Mouse (Mus musculus) cerebellum, adult 2 months (tissue): ENCODE results near the gene Irs1. TPM values are rescaled to one million over a fixed set of nuclear protein-coding genes. Genes with fewer than 3 reads are reported as not detected.

ENCODE experiments used
- DNase-seq, 2 experiments: peaks; one replicate each; pipeline ENCODE4 v3.0.0; 2021
- H3K27ac ChIP-seq: fragments of 200-500 bp; 2 replicates; pipeline ENCODE4 v1.5.1; 2012; ENCODE audit warnings: low read length, control low read depth, inconsistent platforms; ENCODE audit not compliant: insufficient read depth
- H3K27me3 ChIP-seq: fragments of 200-500 bp; 2 replicates; pipeline ENCODE4 v1.6.1; 2012; ENCODE audit warnings: inconsistent platforms, mild to moderate bottlenecking, low read length, moderate library complexity; ENCODE audit not compliant: control insufficient read depth, insufficient read depth
- H3K4me1 ChIP-seq: fragments of 200-500 bp; 2 replicates; pipeline ENCODE4 v1.6.1; 2011; ENCODE audit warnings: low read length; ENCODE audit not compliant: control insufficient read depth, insufficient read depth
- H3K4me3 ChIP-seq: fragments of 200-500 bp; replicated peaks from 2 replicates; pipeline ENCODE3; 2011; ENCODE audit warnings: mild to moderate bottlenecking, low read depth, low read length, control low read depth; ENCODE audit not compliant: insufficient read depth
- CTCF ChIP-seq: fragments of 200-500 bp; IDR thresholded peaks from 2 replicates; pipeline ENCODE4 v1.5.1; 2011; ENCODE audit warnings: low read depth, mild to moderate bottlenecking, control low read depth, low read length, moderate library complexity, borderline replicate concordance; ENCODE audit not compliant: insufficient read depth
- POLR2A ChIP-seq: fragments of 200-500 bp; IDR thresholded peaks from 2 replicates; pipeline ENCODE4 v1.6.1; 2011; ENCODE audit warnings: low read length, control low read depth, borderline replicate concordance; ENCODE audit not compliant: insufficient read depth
- WGBS: fragments of 180-500 bp; shearing (Covaris S2); methylation state at CpG from one replicate; pipeline ENCODE4 v1.1.7; 2018; 5-methylcytosine and 5-hydroxymethylcytosine counted together
- polyA plus RNA-seq: library from polyadenylated mRNA; depleted of rRNA; stranded (reverse); fragments of >200 nt; gene quantifications from 2 replicates; pipeline ENCODE4 v1.2.3, GENCODE M21; 2012; rRNA removed

Irs1 gene
- polyA plus RNA-seq, 1 experiment = 10.5 TPM

DNA sequence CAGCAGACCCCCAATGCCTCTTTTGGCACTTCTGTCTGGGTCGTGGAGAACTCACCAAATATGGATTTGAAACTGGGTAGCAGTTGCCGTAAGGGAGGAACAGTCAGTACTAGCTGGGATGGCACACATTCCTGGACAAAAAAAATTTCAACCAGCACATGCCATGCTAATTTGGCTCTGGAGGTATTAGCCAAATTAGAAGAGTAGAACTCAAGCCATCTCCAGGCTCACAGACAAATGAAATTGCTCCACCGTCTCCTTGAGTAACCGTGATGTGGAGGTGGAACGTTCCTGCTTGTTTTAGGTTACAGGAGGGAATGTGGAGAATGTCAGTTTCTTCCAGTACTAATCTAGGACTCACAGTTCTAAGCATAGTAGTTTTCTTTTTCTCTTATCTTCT lies 83.7 kb downstream of the Irs1 start:
- no peak for DNase-seq
- 88% methylated on average over 5 of the region's 5 CpGs for WGBS
- Histone ChIP-seq H3K27me3 (no peaks in the 10 kb centered on the region), H3K4me1 (no peaks in the 10 kb centered on the region), H3K4me3 (no peak overlapping the region), H3K27ac (no peak overlapping the region)
- TF ChIP-seq POLR2A (no peak), CTCF (no peak)

DNA sequence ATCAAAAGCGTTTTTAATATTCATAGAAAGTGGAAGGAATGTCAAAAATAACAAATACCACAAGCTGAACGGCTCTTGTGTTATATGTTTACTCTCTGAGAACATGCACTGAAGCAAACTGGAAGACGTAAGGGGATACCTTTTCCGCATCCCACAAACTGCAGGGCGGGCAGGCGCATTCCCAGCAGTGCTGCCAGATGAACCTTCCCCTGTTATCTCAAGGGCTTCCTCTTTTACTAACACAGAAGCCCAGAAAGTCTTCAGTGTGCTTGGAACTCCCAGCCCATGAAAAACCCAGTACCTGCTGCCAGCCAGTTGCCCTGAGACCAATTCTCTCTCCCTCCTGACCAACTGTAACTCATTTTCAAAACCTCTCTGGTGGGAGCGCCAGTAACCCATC lies 90.6 kb downstream of the Irs1 start:
- no peak overlapping the region for H3K27ac ChIP-seq
- WGBS = 93% methylated on average over 7 of the region's 7 CpGs
- H3K4me1 ChIP-seq = no peaks in the 10 kb centered on the region
- H3K27me3 ChIP-seq = no peaks in the 10 kb centered on the region
- DNase-seq = no peak
- H3K4me3 ChIP-seq = no peak overlapping the region
- no peak for TF ChIP-seq POLR2A
- TF ChIP-seq CTCF = no peak

DNA sequence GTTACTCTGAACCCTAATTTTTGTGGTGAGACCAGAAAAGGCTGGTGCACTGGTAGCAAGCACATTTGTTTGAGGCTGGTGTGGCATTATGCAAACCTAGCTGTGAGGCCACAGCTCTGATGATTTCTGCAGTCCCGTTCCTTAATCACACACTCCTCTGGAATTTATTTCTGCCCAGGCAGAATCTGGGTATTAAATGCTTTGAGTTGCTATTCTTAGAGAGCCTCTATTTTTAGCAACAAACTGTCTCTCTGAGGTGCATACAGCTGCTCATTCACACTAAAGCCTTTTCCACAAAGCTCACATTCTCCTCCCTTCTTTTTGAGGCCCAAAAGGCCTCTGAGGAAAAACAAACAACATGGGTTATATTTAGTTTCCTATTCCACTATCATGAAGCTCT lies 91.3 kb downstream of the Irs1 start:
- Histone ChIP-seq H3K27me3 (no peaks in the 10 kb centered on the region), H3K4me1 (no peaks in the 10 kb centered on the region), H3K27ac (no peak overlapping the region), H3K4me3 (no peak overlapping the region)
- no peak for TF ChIP-seq CTCF
- TF ChIP-seq POLR2A = no peak
- DNase-seq = no peak
- 38% methylated on average over 1 of the region's 1 CpGs for WGBS

DNA sequence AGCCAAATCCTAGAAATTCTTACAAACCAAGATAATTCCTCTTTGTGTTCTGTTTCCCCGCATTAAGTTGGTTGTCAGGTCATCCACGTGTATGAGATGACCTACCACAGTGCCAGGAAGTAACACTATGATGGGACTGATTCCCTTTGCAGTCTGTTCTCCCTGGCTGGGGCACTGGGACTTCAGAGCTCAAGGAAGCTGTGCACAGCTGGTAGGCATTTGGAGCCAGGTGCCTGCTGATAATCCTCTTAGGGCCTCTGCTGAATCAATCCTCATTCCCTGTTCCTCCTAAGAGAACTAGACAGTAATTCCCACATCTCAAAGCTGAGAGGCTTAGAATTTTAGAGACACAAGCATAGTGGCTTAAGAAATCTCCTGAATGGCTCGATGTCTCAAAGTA lies 99.6 kb downstream of the Irs1 start:
- no peak overlapping the region for H3K4me3 ChIP-seq
- no peak overlapping the region for H3K27ac ChIP-seq
- H3K4me1 ChIP-seq = no peaks in the 10 kb centered on the region
- no peak for DNase-seq
- TF ChIP-seq POLR2A (no peak), CTCF (no peak)
- 18% methylated on average over 3 of the region's 3 CpGs for WGBS
- H3K27me3 ChIP-seq = no peaks in the 10 kb centered on the region

DNA sequence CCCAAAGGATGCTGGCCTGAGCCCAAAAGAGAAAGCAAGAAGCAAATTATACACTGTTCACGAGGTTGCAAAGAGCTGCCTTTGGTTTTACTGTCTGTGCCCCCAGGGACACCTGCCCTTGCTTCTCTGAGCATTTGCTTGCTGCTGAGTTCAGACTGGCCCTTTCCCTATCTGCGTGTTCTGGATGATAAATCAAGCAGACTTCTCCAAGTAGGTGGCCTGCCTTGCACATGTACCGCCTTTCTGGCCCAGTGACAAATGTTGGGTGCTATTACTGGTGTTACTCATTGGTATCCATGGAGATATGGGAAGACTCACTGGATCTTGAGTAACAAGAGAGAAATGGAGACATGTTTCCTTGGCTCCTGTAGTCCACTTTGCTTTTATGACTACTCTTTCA lies 101.7 kb downstream of the Irs1 start:
- H3K4me3 ChIP-seq = no peak overlapping the region
- DNase-seq = no peak
- no peaks in the 10 kb centered on the region for H3K27me3 ChIP-seq
- TF ChIP-seq POLR2A (no peak), CTCF (no peak)
- H3K27ac ChIP-seq = no peak overlapping the region
- whole genome bisulfite sequencing = 27% methylated on average over 3 of the region's 3 CpGs
- no peaks in the 10 kb centered on the region for H3K4me1 ChIP-seq

DNA sequence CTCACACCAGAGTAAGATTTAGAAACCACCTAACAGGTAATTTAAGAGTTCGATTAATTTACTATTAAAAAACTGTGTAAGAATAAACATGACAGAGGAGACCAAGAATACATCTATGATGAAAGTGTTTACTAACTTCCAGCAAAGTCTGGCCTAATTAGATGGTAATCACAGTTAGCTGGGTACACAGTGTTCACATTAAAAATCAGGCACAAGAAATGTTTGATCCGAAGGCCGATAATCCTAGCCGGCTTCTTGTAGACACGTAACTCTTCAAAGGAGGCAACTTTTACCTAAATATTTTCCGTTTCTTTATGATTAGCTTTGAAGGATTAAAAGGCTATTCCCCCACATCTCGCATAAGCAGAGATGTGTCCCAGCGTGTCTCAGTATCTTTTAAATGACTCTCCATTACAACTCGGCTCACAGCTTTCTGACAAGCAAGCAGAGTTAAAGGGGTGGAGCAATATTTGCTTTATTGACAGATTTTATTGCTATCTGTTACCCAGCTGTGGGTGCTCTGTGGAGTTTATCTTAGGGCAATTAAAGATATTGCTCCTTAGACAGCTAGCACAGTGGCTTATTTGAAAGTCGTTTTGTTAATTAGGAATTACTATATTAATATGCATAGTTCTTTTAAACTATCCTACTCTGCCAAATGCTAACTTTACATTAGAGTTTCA lies 102.5 kb downstream of the Irs1 start:
- Histone ChIP-seq H3K27ac (no peak overlapping the region), H3K27me3 (no peaks in the 10 kb centered on the region), H3K4me3 (no peak overlapping the region), H3K4me1 (no peaks in the 10 kb centered on the region)
- TF ChIP-seq CTCF (no peak), POLR2A (no peak)
- no peak for DNase-seq
- 87% methylated on average over 10 of the region's 10 CpGs for WGBS

DNA sequence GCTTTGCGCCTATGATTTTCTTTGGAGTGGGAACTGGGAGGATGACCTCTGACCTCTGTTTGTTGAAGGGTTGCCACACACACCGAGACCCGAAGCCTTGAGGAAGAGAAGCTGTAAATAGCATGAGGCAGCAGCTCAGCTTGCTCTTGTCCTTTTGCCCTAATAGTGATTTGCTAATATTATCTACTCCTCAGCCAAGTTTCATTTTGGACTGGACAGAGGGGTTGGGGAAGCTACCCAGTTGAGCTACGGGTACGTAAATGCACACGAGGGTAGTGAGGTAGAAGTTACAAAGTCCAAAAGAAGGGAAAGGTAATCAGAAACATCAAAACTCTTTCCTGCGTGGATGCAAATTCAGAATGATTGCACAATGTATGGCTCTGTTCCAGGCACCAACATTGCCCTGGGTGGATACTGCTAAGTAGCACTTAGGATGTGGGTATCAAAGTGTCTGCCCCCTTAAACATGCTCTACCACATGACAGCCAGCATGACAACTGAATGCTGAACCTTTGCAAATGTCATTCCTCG lies 107.2 kb downstream of the Irs1 start:
- 73% methylated on average over 8 of the region's 8 CpGs for WGBS
- DNase-seq = no peak

More for the DNA sequence above, 107.2 kb downstream of the Irs1 start:
- Histone ChIP-seq H3K4me3 (no peak overlapping the region), H3K4me1 (no peaks in the 10 kb centered on the region), H3K27ac (no peak overlapping the region), H3K27me3 (no peaks in the 10 kb centered on the region)
- TF ChIP-seq POLR2A (no peak), CTCF (no peak)

Other genes starting within 250 kb of the Irs1 start
- not detected in 2 replicates for gene Gm9747, start 58.3 kb downstream of the Irs1 start, polyA plus RNA-seq
- gene Rhbdd1, start 25.0 kb upstream of the Irs1 start, polyA plus RNA-seq = 10.7 and 11.6 TPM in 2 replicates